10 mouse cellular contexts compared by ENCODE assay signal in genomic region chr13:18949029-18949350, GRCm38 (mm10). TPM values are rescaled to one million over a fixed set of nuclear protein-coding genes. Genes with fewer than 3 reads are reported as not detected.
DNase-seq lines count a peak whose midpoint lies in the region; ATAC-seq lines count a peak whose summit lies in the region.
"Had no signal": no experiment of that assay in that cellular context is flagged by ENCODE, and none has a peak within 500 bp of the region (broad histone marks: within the 10 kb centered on the region; RNA-seq: fewer than 3 reads in every experiment).

No protein-coding gene starts in this region.

- H3K36me3 ChIP-seq in heart, embryonic 15.5 days: no peaks in the 10 kb centered on the region
- H3K36me3 ChIP-seq in embryonic facial prominence, embryonic 11.5 days (replicated peaks; ENCODE audit: control insufficient read depth, insufficient read depth, low read depth, low read length): no peaks in the 10 kb centered on the region
- no peaks in the 10 kb centered on the region for H3K36me3 ChIP-seq in hindbrain, embryonic 15.5 days
- H3K36me3 ChIP-seq in midbrain, embryonic 14.5 days (ENCODE audit: control insufficient read depth, insufficient read depth, low read length): no peaks in the 10 kb centered on the region

- ATAC-seq in heart, embryonic 15.5 days (replicated peaks; ENCODE audit: insufficient number of reproducible peaks, insufficient read depth, low FRiP score, low read depth): no peak
- no peak for ATAC-seq in embryonic facial prominence, embryonic 11.5 days (replicated peaks; ENCODE audit: insufficient number of reproducible peaks, low FRiP score, low TSS enrichment, low read depth)
- ATAC-seq in hindbrain, embryonic 15.5 days (ENCODE audit: low FRiP score, low read depth): peak; percentile 35; the same call in 1 of the 2 replicates
- no peak; the same call in 1 of the 2 replicates for ATAC-seq in midbrain, embryonic 14.5 days (ENCODE audit: low FRiP score, low TSS enrichment)
- no peak for ATAC-seq in erythroblast, adult 5-6 weeks (replicated peaks; ENCODE audit: low FRiP score, poor library complexity, severe bottlenecking)

- H3K9me3 ChIP-seq in heart, embryonic 15.5 days (replicated peaks): no peaks in the 10 kb centered on the region
- H3K9me3 ChIP-seq in embryonic facial prominence, embryonic 11.5 days (replicated peaks; ENCODE audit: control insufficient read depth, low read length): no peaks in the 10 kb centered on the region
- H3K9me3 ChIP-seq in hindbrain, embryonic 15.5 days: no peaks in the 10 kb centered on the region
- H3K9me3 ChIP-seq in midbrain, embryonic 14.5 days (ENCODE audit: control insufficient read depth, low read length): no peaks in the 10 kb centered on the region

- H3K4me3 ChIP-seq in heart, embryonic 15.5 days: peak overlapping the region; percentile 65
- peak overlapping the region; percentile 62 for H3K4me3 ChIP-seq in embryonic facial prominence, embryonic 11.5 days (ENCODE audit: low read depth, low read length)
- H3K4me3 ChIP-seq in hindbrain, embryonic 15.5 days: peak overlapping the region; percentile 96
- H3K4me3 ChIP-seq in midbrain, embryonic 14.5 days (replicated peaks; ENCODE audit: low read depth, low read length): peak overlapping the region; percentile 91

- no peak for DNase-seq in heart, postnatal 36 days
- no peak for DNase-seq in embryonic facial prominence, embryonic 11.5 days (ENCODE audit: low spot score)
- DNase-seq in midbrain, embryonic 14.5 days: no peak
- no peak for DNase-seq in left cerebral cortex, postnatal 10 days (ENCODE audit: extremely low spot score in 1 of 2, low spot score in 2 of 2)
- no peak for DNase-seq in adrenal gland, postnatal 14 days
- DNase-seq: thymus, postnatal 25 days had no signal

- H3K27ac ChIP-seq in heart, embryonic 15.5 days: no peak overlapping the region
- H3K27ac ChIP-seq in embryonic facial prominence, embryonic 11.5 days (replicated peaks; ENCODE audit: low read depth, low read length): no peak overlapping the region
- peak overlapping the region; percentile 97 for H3K27ac ChIP-seq in hindbrain, embryonic 15.5 days (replicated peaks)
- H3K27ac ChIP-seq in midbrain, embryonic 14.5 days (replicated peaks; ENCODE audit: low read depth, low read length): peak overlapping the region; percentile 92

- intact Hi-C loops in heart, postnatal 36 days (cut with DNase I): loop anchor here (5.0 kb wide), 1 partner anchor 73 kb away; no protein-coding TSS in a partner anchor
- intact Hi-C loops in left cerebral cortex, postnatal 10 days (cut with DNase I): loop anchor here (5.0 kb wide), 2 partner anchors 63 to 158 kb away; no protein-coding TSS in a partner anchor

- H3K4me2 ChIP-seq in heart, embryonic 15.5 days: peak overlapping the region; percentile 99
- H3K4me2 ChIP-seq in embryonic facial prominence, embryonic 11.5 days (ENCODE audit: low read depth, low read length): peak overlapping the region; percentile 80
- H3K4me2 ChIP-seq in hindbrain, embryonic 15.5 days: peak overlapping the region; percentile 80
- peak overlapping the region; percentile 73 for H3K4me2 ChIP-seq in midbrain, embryonic 14.5 days (ENCODE audit: low read length)

- WGBS in heart, embryonic 15.5 days: 9% methylated on average over 5 of the region's 5 CpGs
- 11% methylated on average over 5 of the region's 5 CpGs for WGBS in embryonic facial prominence, embryonic 11.5 days
- 4% methylated on average over 5 of the region's 5 CpGs for whole genome bisulfite sequencing in hindbrain, embryonic 15.5 days
- WGBS in midbrain, embryonic 14.5 days: 5% methylated on average over 5 of the region's 5 CpGs

- H3K4me1 ChIP-seq in heart, embryonic 15.5 days (replicated peaks): peaks cover 9% of the 10 kb centered on the region
- no peaks in the 10 kb centered on the region for H3K4me1 ChIP-seq in embryonic facial prominence, embryonic 11.5 days (ENCODE audit: control insufficient read depth, insufficient read depth, low read length)
- peaks cover 24% of the 10 kb centered on the region for H3K4me1 ChIP-seq in hindbrain, embryonic 15.5 days (replicated peaks)
- 0 out of 2 replicates have a peak, but pooled peaks cover 13% of the 10 kb centered on the region for H3K4me1 ChIP-seq in midbrain, embryonic 14.5 days (ENCODE audit: control insufficient read depth, insufficient read depth, low read length)

- no peak overlapping the region for H3K9ac ChIP-seq in heart, embryonic 15.5 days
- H3K9ac ChIP-seq in embryonic facial prominence, embryonic 11.5 days (replicated peaks; ENCODE audit: low read length): no peak overlapping the region; the same call in 1 of the 2 replicates
- H3K9ac ChIP-seq in hindbrain, embryonic 15.5 days: peak overlapping the region; percentile 97
- H3K9ac ChIP-seq in midbrain, embryonic 14.5 days (replicated peaks; ENCODE audit: low read length): peak overlapping the region; percentile 90

- H3K27me3 ChIP-seq in heart, embryonic 15.5 days: peaks cover 21% of the 10 kb centered on the region
- H3K27me3 ChIP-seq in embryonic facial prominence, embryonic 11.5 days (ENCODE audit: control insufficient read depth, insufficient read depth, low read length): peaks cover 5% of the 10 kb centered on the region
- no peaks in the 10 kb centered on the region for H3K27me3 ChIP-seq in hindbrain, embryonic 15.5 days
- no peaks in the 10 kb centered on the region for H3K27me3 ChIP-seq in midbrain, embryonic 14.5 days (ENCODE audit: control insufficient read depth, insufficient read depth, low read length)

RNA-seq across cellular contexts. Expression of gene Amph, which starts 1.0 kb away (rescaled TPM):
- 0.33 and 1.2 TPM in 2 replicates for polyA plus RNA-seq in heart, embryonic 15.5 days (2015; fragmentation: Nextera tagmentation; extraction: Ambion mirVana)
- 1 to 10 TPM; 1.1 TPM for total RNA-seq in heart, postnatal 36 days (2021)
- 3.6 and 5.5 TPM in 2 replicates for polyA plus RNA-seq in embryonic facial prominence, embryonic 11.5 days (2014; fragmentation: Nextera tagmentation; extraction: Ambion mirVana)
- 65.7 and 71.9 TPM in 2 replicates for polyA plus RNA-seq in hindbrain, embryonic 15.5 days (2015; fragmentation: Nextera tagmentation; extraction: Ambion mirVana)
- polyA plus RNA-seq in midbrain, embryonic 14.5 days (2014; fragmentation: Nextera tagmentation; extraction: Ambion mirVana): 50.0 and 50.6 TPM in 2 replicates
- 100 to 1,000 TPM; 246 to 247 TPM for total RNA-seq in left cerebral cortex, postnatal 10 days (2021)
- total RNA-seq in adrenal gland, postnatal 14 days (2021): 5.3 and 5.9 TPM in 2 replicates
- not detected in 2 replicates for total RNA-seq in erythroblast, adult 5-6 weeks (2015; ENCODE audit: low replicate concordance)
- not detected in 2 replicates for total RNA-seq in erythroblast, adult 5-6 weeks (2017; ENCODE audit: low replicate concordance)
- total RNA-seq: monocyte, adult 5-6 weeks had no signal

Comparison
In these comparisons a context has a peak if more than half of its experiments do, and no peak if none do; other contexts are left out.
1. H3K27ac ChIP-seq: peak in hindbrain, embryonic 15.5 days (single experiment) and midbrain, embryonic 14.5 days (single experiment); none in heart, embryonic 15.5 days (single experiment) and embryonic facial prominence, embryonic 11.5 days (single experiment).
2. H3K9ac ChIP-seq: peak in hindbrain, embryonic 15.5 days (single experiment) and midbrain, embryonic 14.5 days (single experiment); none in heart, embryonic 15.5 days (single experiment) and embryonic facial prominence, embryonic 11.5 days (single experiment).
3. RNA of gene Amph, which starts 1.0 kb away (total RNA-seq): 246 to 247 TPM in left cerebral cortex, postnatal 10 days; 5.3 to 5.9 TPM in adrenal gland, postnatal 14 days, 1.1 TPM in heart, postnatal 36 days and not detected in erythroblast, adult 5-6 weeks; every median in the first group is over 10 times any median in the second.
4. Peak in every context shown above with its lines, with median percentiles within 50 percentile points of each other: H3K4me2 ChIP-seq and H3K4me3 ChIP-seq.